Mouse (Mus musculus) forebrain, postnatal 0 days (tissue): Measurements from ENCODE around the gene Dock2. TPM values are rescaled to one million over a fixed set of nuclear protein-coding genes. Genes with fewer than 3 reads are reported as not detected.

Experiments
- ATAC-seq: fragments of 200-750 bp; cut with Nextera tagmentation; 2 replicates; pipeline ENCODE4 v1.8.0; 2017; ENCODE audit warnings: mild to moderate bottlenecking, moderate library complexity
- DNase-seq: peaks from one replicate; pipeline ENCODE4 v3.0.0-alpha.2; 2015
- H3K27ac ChIP-seq: fragments of 300-500 bp; sonication (generic); 2 replicates; pipeline ENCODE4 v1.5.1; 2014; ENCODE audit warnings: low read depth, mild to moderate bottlenecking, antibody characterized with exemption, low read length, moderate library complexity, mixed read lengths
- H3K27me3 ChIP-seq: fragments of 300-500 bp; sonication (generic); 2 replicates; pipeline ENCODE4 v1.6.1; 2014; ENCODE audit warnings: mild to moderate bottlenecking, low read length, mixed read lengths; ENCODE audit not compliant: insufficient read depth
- H3K36me3 ChIP-seq: fragments of 300-500 bp; sonication (generic); 2 replicates; pipeline ENCODE4 v1.6.1; 2014; ENCODE audit warnings: mild to moderate bottlenecking, moderate library complexity; ENCODE audit not compliant: insufficient read depth
- H3K4me1 ChIP-seq: fragments of 300-500 bp; sonication (generic); 2 replicates; pipeline ENCODE4 v1.6.1; 2014; ENCODE audit warnings: antibody characterized with exemption; ENCODE audit not compliant: insufficient read depth
- H3K4me2 ChIP-seq: fragments of 300-500 bp; sonication (generic); 2 replicates; pipeline ENCODE4 v1.6.1; 2014; ENCODE audit warnings: low read depth, mild to moderate bottlenecking, moderate library complexity
- H3K4me3 ChIP-seq: fragments of 300-500 bp; sonication (generic); 2 replicates; pipeline ENCODE4 v1.5.1; 2014; ENCODE audit warnings: low read depth, low read length, mixed read lengths
- H3K9ac ChIP-seq: fragments of 300-500 bp; sonication (generic); 2 replicates; pipeline ENCODE4 v1.6.1; 2014; ENCODE audit warnings: mild to moderate bottlenecking
- H3K9me3 ChIP-seq: fragments of 300-500 bp; sonication (generic); 2 replicates; pipeline ENCODE4 v1.6.1; 2016; ENCODE audit warnings: low read length
- CTCF ChIP-seq: sonication (generic); IDR thresholded peaks from 2 replicates; pipeline ENCODE4 v1.5.1; 2016; ENCODE audit warnings: antibody characterized with exemption, control low read depth, low read depth
- WGBS: fragments of 180-500 bp; shearing (Covaris S2); extraction: QIAGEN DNeasy Blood & Tissue Kit; methylation state at CpG from one replicate; pipeline ENCODE4 v1.1.7; 2014; 5-methylcytosine and 5-hydroxymethylcytosine counted together
- polyA plus RNA-seq: library from polyadenylated mRNA; unstranded; fragments of >200 nt; fragmentation: Nextera tagmentation; extraction: Ambion mirVana; gene quantifications from 2 replicates; pipeline ENCODE4 v1.2.1, GENCODE M21; 2015
- total RNA-seq: library from RNA; depleted of rRNA; stranded (reverse); fragments of >200 nt; gene quantifications from 2 replicates; pipeline ENCODE4 v1.2.3, GENCODE M21; 2014

Gene Dock2
- total and polyA plus RNA-seq, 2 experiments from 2014 or later = 0.63 to 2.3 TPM

GRCm38 (mm10) chr11:34356109-34356508, 427.6 kb downstream of the Dock2 start:
- no peak for TF ChIP-seq CTCF
- H3K9me3 ChIP-seq = no peaks in the 10 kb centered on the region
- ATAC-seq (peak; percentile 71), DNase-seq (peak; percentile 34)
- no peak overlapping the region for H3K9ac ChIP-seq
- H3K36me3 ChIP-seq = no peaks in the 10 kb centered on the region
- H3K4me2 ChIP-seq = no peak overlapping the region
- no peak overlapping the region for H3K4me3 ChIP-seq
- 35% methylated on average over 2 of the region's 2 CpGs for WGBS
- no peaks in the 10 kb centered on the region for H3K27me3 ChIP-seq
- H3K27ac ChIP-seq = no peak overlapping the region
- H3K4me1 ChIP-seq = no peaks in the 10 kb centered on the region

GRCm38 (mm10) chr11:34355406-34355805, 428.3 kb downstream of the Dock2 start:
- Histone ChIP-seq H3K4me1 (no peaks in the 10 kb centered on the region), H3K27me3 (no peaks in the 10 kb centered on the region), H3K9ac (no peak overlapping the region), H3K36me3 (no peaks in the 10 kb centered on the region), H3K4me3 (no peak overlapping the region), H3K9me3 (no peaks in the 10 kb centered on the region), H3K4me2 (no peak overlapping the region), H3K27ac (no peak overlapping the region)
- TF ChIP-seq CTCF = no peak
- 77% methylated on average over 12 of the region's 12 CpGs for WGBS
- no peak for ATAC-seq
- DNase-seq = no peak

GRCm38 (mm10) chr11:34349453-34350056, 434.1 kb downstream of the Dock2 start:
- no peak for ATAC-seq
- Histone ChIP-seq H3K9ac (no peak overlapping the region), H3K4me2 (no peak overlapping the region), H3K36me3 (no peaks in the 10 kb centered on the region), H3K4me3 (no peak overlapping the region), H3K27me3 (no peaks in the 10 kb centered on the region), H3K4me1 (peaks cover 10% of the 10 kb centered on the region; the same call in 1 of the 2 replicates), H3K27ac (no peak overlapping the region), H3K9me3 (no peaks in the 10 kb centered on the region)
- DNase-seq = no peak
- no peak for TF ChIP-seq CTCF
- WGBS = 70% methylated on average over 10 of the region's 10 CpGs

GRCm38 (mm10) chr11:34348287-34348918, 435.3 kb downstream of the Dock2 start:
- Histone ChIP-seq H3K4me1 (peaks cover 10% of the 10 kb centered on the region; the same call in 1 of the 2 replicates), H3K9ac (no peak overlapping the region), H3K9me3 (no peaks in the 10 kb centered on the region), H3K4me3 (no peak overlapping the region), H3K27me3 (no peaks in the 10 kb centered on the region), H3K4me2 (no peak overlapping the region), H3K36me3 (no peaks in the 10 kb centered on the region), H3K27ac (no peak overlapping the region)
- 14% methylated on average over 4 of the region's 4 CpGs for WGBS
- no peak for TF ChIP-seq CTCF
- ATAC-seq (peak; percentile 95), DNase-seq (peak; percentile 91)

- Histone ChIP-seq H3K4me1 (peaks cover 9% of the 10 kb centered on the region; the same call in 1 of the 2 replicates), H3K4me2 (no peak overlapping the region), H3K9ac (no peak overlapping the region; the same call in 1 of the 2 replicates), H3K27ac (no peak overlapping the region), H3K27me3 (no peaks in the 10 kb centered on the region), H3K36me3 (no peaks in the 10 kb centered on the region), H3K4me3 (no peak overlapping the region), H3K9me3 (no peaks in the 10 kb centered on the region)
- DNase-seq (no peak), ATAC-seq (peak; percentile 50)
- WGBS = 36% methylated on average over 5 of the region's 5 CpGs
- no peak for TF ChIP-seq CTCF
These were observed 439.4 kb downstream of the Dock2 start for GRCm38 (mm10) chr11:34344310-34344709.

- H3K4me3 ChIP-seq = no peak overlapping the region
- 60% methylated on average over 4 of the region's 4 CpGs for WGBS
- ATAC-seq = no peak
- no peak overlapping the region for H3K4me2 ChIP-seq
- DNase-seq = no peak
- H3K9me3 ChIP-seq = no peaks in the 10 kb centered on the region
- H3K4me1 ChIP-seq = peaks cover 4% of the 10 kb centered on the region; the same call in 1 of the 2 replicates
- no peaks in the 10 kb centered on the region for H3K36me3 ChIP-seq
- no peak for TF ChIP-seq CTCF
- H3K9ac ChIP-seq = no peak overlapping the region; the same call in 1 of the 2 replicates
- no peak overlapping the region for H3K27ac ChIP-seq
- no peaks in the 10 kb centered on the region for H3K27me3 ChIP-seq
These were observed 439.9 kb downstream of the Dock2 start for GRCm38 (mm10) chr11:34343742-34344307.

GRCm38 (mm10) chr11:34339693-34340092, 444.0 kb downstream of the Dock2 start:
- no peaks in the 10 kb centered on the region for H3K9me3 ChIP-seq
- DNase-seq (no peak), ATAC-seq (no peak)
- no peak overlapping the region for H3K4me2 ChIP-seq
- H3K9ac ChIP-seq = no peak overlapping the region
- H3K36me3 ChIP-seq = no peaks in the 10 kb centered on the region
- H3K27me3 ChIP-seq = no peaks in the 10 kb centered on the region
- no peaks in the 10 kb centered on the region for H3K4me1 ChIP-seq
- no peak overlapping the region for H3K4me3 ChIP-seq
- 81% methylated on average over 5 of the region's 5 CpGs for WGBS
- TF ChIP-seq CTCF = no peak
- H3K27ac ChIP-seq = no peak overlapping the region
